ENCODE assay signal across 18 mouse cellular contexts in the genomic region with DNA sequence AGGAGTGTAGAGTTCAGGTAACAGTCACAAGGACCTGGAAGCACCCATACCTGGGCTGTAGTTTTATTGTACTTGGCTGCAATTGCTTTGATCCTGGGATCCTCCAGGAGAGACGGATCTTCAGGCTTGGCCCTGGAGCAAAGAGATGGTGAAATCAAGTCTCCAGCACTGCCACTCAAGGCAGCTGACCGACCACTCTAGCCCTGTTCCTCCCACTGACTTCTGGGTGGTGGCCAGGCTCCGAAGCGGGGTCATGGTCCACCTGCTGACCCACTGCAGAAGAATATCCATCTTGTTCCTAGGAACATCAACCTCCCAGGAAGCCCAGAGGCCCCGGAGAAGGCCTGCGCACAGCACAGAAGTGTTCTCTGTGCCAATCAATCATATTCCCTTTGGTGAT. TPM values are rescaled to one million over a fixed set of nuclear protein-coding genes. Genes with fewer than 3 reads are reported as not detected.
"Had no signal": no experiment of that assay in that cellular context is flagged by ENCODE, and none has a peak within 500 bp of the region (broad histone marks: within the 10 kb centered on the region; RNA-seq: fewer than 3 reads in every experiment).

No protein-coding gene starts in this region.

- H3K4me3 ChIP-seq: intestine, embryonic 15.5 days; kidney, embryonic 15.5 days; neural tube, embryonic 12.5 days; neural tube, embryonic 15.5 days; stomach, embryonic 15.5 days had no signal

- ATAC-seq: hindbrain, embryonic 16.5 days; intestine, embryonic 15.5 days; liver, postnatal 0 days had no signal

- H3K9ac ChIP-seq: intestine, embryonic 15.5 days; kidney, embryonic 15.5 days; liver, embryonic 14.5 days; liver, postnatal 0 days; neural tube, embryonic 12.5 days; neural tube, embryonic 15.5 days; stomach, embryonic 15.5 days had no signal

- H3K27ac ChIP-seq: intestine, embryonic 15.5 days; kidney, embryonic 15.5 days; liver, embryonic 14.5 days; neural tube, embryonic 12.5 days; neural tube, embryonic 15.5 days; stomach, embryonic 15.5 days had no signal

- DNase-seq: kidney, adult 11 months; kidney, postnatal 14 days; kidney, postnatal 4 days; liver, postnatal 0 days; midbrain, embryonic 14.5 days; right cerebral cortex, adult 18-20 months; right cerebral cortex, postnatal 14 days; right cerebral cortex, postnatal 4 days; thymus, postnatal 25 days had no signal

- H3K4me1 ChIP-seq: neural tube, embryonic 12.5 days had no signal

- H3K27me3 ChIP-seq: intestine, embryonic 15.5 days; kidney, embryonic 15.5 days; neural tube, embryonic 12.5 days; neural tube, embryonic 15.5 days; stomach, embryonic 15.5 days had no signal

- H3K9me3 ChIP-seq: intestine, embryonic 15.5 days; kidney, embryonic 15.5 days; neural tube, embryonic 12.5 days; neural tube, embryonic 15.5 days; stomach, embryonic 15.5 days had no signal

- H3K4me2 ChIP-seq: intestine, embryonic 15.5 days; kidney, embryonic 15.5 days; midbrain, embryonic 11.5 days; neural tube, embryonic 12.5 days; neural tube, embryonic 15.5 days; stomach, embryonic 15.5 days had no signal

RNA-seq across cellular contexts. Expression of a gene that starts 44.4 kb away (rescaled TPM):
- total RNA-seq: megakaryocyte-erythroid progenitor cell, adult 5-6 weeks had no signal
